Mouse (Mus musculus) kidney, adult 2 months (tissue): Measurements from ENCODE around the gene E2f2.

Source experiments
- CTCF ChIP-seq: fragments of 200-500 bp; conservative IDR thresholded peaks from 2 replicates; pipeline ENCODE4 v1.5.1; 2011; ENCODE audit warnings: low read depth, mild to moderate bottlenecking, control low read depth, low read length, moderate library complexity, mixed read lengths; ENCODE audit not compliant: insufficient read depth, insufficient read length
- POLR2A ChIP-seq: fragments of 200-500 bp; IDR thresholded peaks from one replicate; pipeline ENCODE4 v1.6.1; 2011; ENCODE audit warnings: low read depth, low read length, control low read depth

DNA sequence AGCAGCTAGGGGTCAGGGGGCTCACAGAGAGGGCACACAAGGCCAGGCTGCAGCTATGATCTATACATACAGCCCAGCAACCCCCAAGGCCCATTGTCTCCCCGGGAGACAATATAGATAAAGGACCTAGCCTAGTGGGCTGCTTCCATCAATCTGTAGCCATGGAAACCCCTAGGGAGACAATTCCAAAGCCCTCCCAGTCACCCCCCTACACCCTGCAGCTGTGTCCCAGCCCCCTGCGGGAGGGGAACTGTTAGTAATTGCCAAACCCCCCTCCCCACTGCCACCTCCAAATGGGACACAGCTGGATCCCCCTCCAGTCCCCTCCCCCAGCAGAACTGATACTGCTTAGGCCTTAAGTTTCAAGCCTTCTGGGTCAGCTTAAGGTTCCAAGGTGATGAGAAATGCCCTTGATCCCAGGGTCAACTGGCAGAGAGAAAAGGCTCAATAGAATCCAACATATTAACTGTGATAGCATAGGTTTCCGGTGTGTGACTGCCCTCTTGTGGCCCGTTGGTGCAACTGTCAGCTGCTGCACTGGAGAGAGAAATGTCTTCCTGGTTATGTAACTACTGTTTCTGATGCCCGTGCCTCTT lies 12.3 kb upstream of the E2f2 start:
- TF ChIP-seq POLR2A (no peak), CTCF (peak; percentile 98)
